Mouse (Mus musculus) MEL (cell line): ENCODE measurements around the gene Fgfr3. TPM values are rescaled to one million over a fixed set of nuclear protein-coding genes. Genes with fewer than 3 reads are reported as not detected.

Experiments used
- DNase-seq: peaks from one replicate; pipeline ENCODE4 v3.0.0; 2011; ENCODE audit warnings: low read depth, low spot score
- H3K27ac ChIP-seq: 2 replicates; pipeline ENCODE4 v1.5.1; 2012; ENCODE audit warnings: low read depth, mild to moderate bottlenecking, control low read depth, low read length, moderate library complexity; ENCODE audit not compliant: control insufficient read depth
- H3K27me3 ChIP-seq, 2 experiments: fragments of 150-350 bp in 1 of 2; sonication (generic) in 1 of 2; 2 replicates each; pipeline ENCODE4 v1.6.1; 2012; ENCODE audit warnings: low read length in 2 of 2, mild to moderate bottlenecking in 2 of 2, improper control_type of control experiment in 1 of 2, moderate library complexity in 1 of 2; ENCODE audit not compliant: insufficient read depth in 2 of 2, control insufficient read depth in 1 of 2
- H3K36me3 ChIP-seq, 2 experiments: 2 replicates each; pipeline ENCODE4 v1.6.1; 2012 to 2014; ENCODE audit warnings: low read length in 2 of 2, improper control_type of control experiment in 1 of 2, inconsistent platforms in 1 of 2, mild to moderate bottlenecking in 1 of 2; ENCODE audit not compliant: insufficient read depth in 2 of 2, control insufficient read depth in 1 of 2
- H3K4me1 ChIP-seq, 2 experiments: fragments of 150-350 bp in 1 of 2; sonication (generic) in 1 of 2; 2 replicates each; pipeline ENCODE4 v1.6.1; 2012; ENCODE audit warnings: low read length in 2 of 2, improper control_type of control experiment in 1 of 2, mild to moderate bottlenecking in 1 of 2; ENCODE audit not compliant: insufficient read depth in 2 of 2, control insufficient read depth in 1 of 2
- H3K4me3 ChIP-seq, 2 experiments: fragments of 150-350 bp in 1 of 2; sonication (generic) in 1 of 2; 2 replicates each; pipeline ENCODE4 v1.5.1; 2012; ENCODE audit warnings: low read depth in 2 of 2, low read length in 2 of 2, mild to moderate bottlenecking in 2 of 2, moderate library complexity in 2 of 2, control low read depth in 1 of 2, improper control_type of control experiment in 1 of 2; ENCODE audit not compliant: control insufficient read depth in 1 of 2, insufficient read depth in 1 of 2
- H3K79me2 ChIP-seq: 2 replicates; pipeline ENCODE4 v1.6.1; 2012; ENCODE audit warnings: mild to moderate bottlenecking, low read length, moderate library complexity; ENCODE audit not compliant: control insufficient read depth, poor library complexity, insufficient read depth
- H3K9ac ChIP-seq: 2 replicates; pipeline ENCODE4 v1.6.1; 2012; ENCODE audit warnings: low read depth, mild to moderate bottlenecking, control low read depth, low read length, moderate library complexity; ENCODE audit not compliant: control insufficient read depth, poor library complexity, severe bottlenecking
- H3K9me3 ChIP-seq: fragments of 150-350 bp; sonication (generic); replicated peaks from 2 replicates; pipeline ENCODE4 v1.6.1; 2012; ENCODE audit warnings: mild to moderate bottlenecking, low read length, improper control_type of control experiment, moderate library complexity; ENCODE audit not compliant: insufficient read depth
- BHLHE40 ChIP-seq: IDR thresholded peaks from 2 replicates; pipeline ENCODE4 v1.6.1; 2012; ENCODE audit warnings: low read depth, mild to moderate bottlenecking, inconsistent platforms, low read length, improper control_type of control experiment, borderline replicate concordance
- CTCF ChIP-seq, 3 experiments: IDR thresholded peaks in 2 of 3; conservative IDR thresholded peaks in 1 of 3; 2 replicates each; pipeline ENCODE4 v1.5.1; 2011 to 2012; ENCODE audit warnings: low read length in 3 of 3, low read depth in 2 of 3, mild to moderate bottlenecking in 2 of 3, improper control_type of control experiment in 1 of 3, inconsistent platforms in 1 of 3, mixed read lengths in 1 of 3, moderate library complexity in 1 of 3; ENCODE audit not compliant: control insufficient read depth in 1 of 3, insufficient read depth in 1 of 3, poor library complexity in 1 of 3, severe bottlenecking in 1 of 3
- E2F4 ChIP-seq: IDR thresholded peaks from 2 replicates; pipeline ENCODE4 v1.6.1; 2011; ENCODE audit warnings: low read depth, low read length, improper control_type of control experiment, borderline replicate concordance
- ELF1 ChIP-seq: IDR thresholded peaks from 2 replicates; pipeline ENCODE4 v1.6.1; 2014; ENCODE audit warnings: low read depth, mild to moderate bottlenecking, inconsistent platforms, low read length, improper control_type of control experiment, moderate library complexity
- EP300 ChIP-seq, 2 experiments: IDR thresholded peaks; 2 replicates each; pipeline ENCODE4 v1.6.1; 2011; ENCODE audit warnings: improper control_type of control experiment in 2 of 2, low read length in 2 of 2, low read depth in 1 of 2, mild to moderate bottlenecking in 1 of 2
- GABPA ChIP-seq: IDR thresholded peaks from 2 replicates; pipeline ENCODE4 v1.6.1; 2012; ENCODE audit warnings: low read depth, mild to moderate bottlenecking, inconsistent platforms, low read length, improper control_type of control experiment, moderate library complexity
- GATA1 ChIP-seq: IDR thresholded peaks from 2 replicates; pipeline ENCODE4 v1.6.1; 2011; ENCODE audit warnings: low read depth, low read length, improper control_type of control experiment
- JUND ChIP-seq: IDR thresholded peaks from 2 replicates; pipeline ENCODE4 v1.6.1; 2011; ENCODE audit warnings: low read depth, mild to moderate bottlenecking, improper control_type of control experiment, low read length
- MEF2A ChIP-seq: IDR thresholded peaks from 2 replicates; pipeline ENCODE4 v1.6.1; 2014; ENCODE audit warnings: low read depth, mild to moderate bottlenecking, inconsistent platforms, low read length, improper control_type of control experiment; ENCODE audit not compliant: poor library complexity, insufficient replicate concordance, severe bottlenecking; ENCODE audit errors: extremely low read depth
- MYB ChIP-seq: IDR thresholded peaks from 2 replicates; pipeline ENCODE4 v1.6.1; 2011; ENCODE audit warnings: mild to moderate bottlenecking, low read depth, low read length, improper control_type of control experiment
- MYC ChIP-seq: IDR thresholded peaks from 2 replicates; pipeline ENCODE4 v1.6.1; 2011; ENCODE audit warnings: low read depth, mild to moderate bottlenecking, low read length, improper control_type of control experiment, moderate library complexity
- NELFE ChIP-seq: IDR thresholded peaks from 2 replicates; pipeline ENCODE4 v1.6.1; 2011; ENCODE audit warnings: low read depth, low read length, improper control_type of control experiment
- POLR2A ChIP-seq, 2 experiments: IDR thresholded peaks; 2 replicates each; pipeline ENCODE4 v1.6.1; 2011 to 2012; ENCODE audit warnings: low read length in 2 of 2, mild to moderate bottlenecking in 2 of 2, control low read depth in 1 of 2, improper control_type of control experiment in 1 of 2, low read depth in 1 of 2, moderate library complexity in 1 of 2; ENCODE audit not compliant: control insufficient read depth in 1 of 2, insufficient read depth in 1 of 2, poor library complexity in 1 of 2
- POLR2AphosphoS5 ChIP-seq: IDR thresholded peaks from 2 replicates; pipeline ENCODE4 v1.6.1; 2012; ENCODE audit warnings: low read depth, borderline replicate concordance, mild to moderate bottlenecking, inconsistent platforms, low read length, moderate library complexity, mixed read lengths
- RAD21 ChIP-seq: IDR thresholded peaks from 2 replicates; pipeline ENCODE4 v1.6.1; 2011; ENCODE audit warnings: mild to moderate bottlenecking, low read depth, low read length, improper control_type of control experiment
- RCOR1 ChIP-seq: IDR thresholded peaks from 2 replicates; pipeline ENCODE4 v1.6.1; 2012; ENCODE audit warnings: low read depth, mild to moderate bottlenecking, inconsistent platforms, low read length, improper control_type of control experiment
- SIN3A ChIP-seq: IDR thresholded peaks from 2 replicates; pipeline ENCODE4 v1.6.1; 2012; ENCODE audit warnings: low read length, improper control_type of control experiment, inconsistent platforms
- TBP ChIP-seq: IDR thresholded peaks from 2 replicates; pipeline ENCODE4 v1.8.0; 2011; ENCODE audit warnings: low read depth, low read length, improper control_type of control experiment
- UBTF ChIP-seq: IDR thresholded peaks from 2 replicates; pipeline ENCODE4 v1.6.1; 2012; ENCODE audit warnings: low read depth, mild to moderate bottlenecking, inconsistent platforms, low read length, improper control_type of control experiment, moderate library complexity, borderline replicate concordance; ENCODE audit not compliant: insufficient read depth
- ZKSCAN1 ChIP-seq: IDR thresholded peaks from 2 replicates; pipeline ENCODE4 v1.6.1; 2012; ENCODE audit warnings: low read depth, mild to moderate bottlenecking, inconsistent platforms, low read length, improper control_type of control experiment, moderate library complexity
- polyA plus RNA-seq, 2 experiments: library from polyadenylated mRNA; stranded (reverse) in 1 of 2; unstranded in 1 of 2; fragments of >175 nt in 1 of 2; fragments of >200 nt in 1 of 2; gene quantifications; 2 replicates each; pipeline versions ENCODE4 v1.2.1 to v1.2.4; 2012; ENCODE audit warnings: low replicate concordance in 2 of 2, low read depth in 1 of 2; ENCODE audit not compliant: insufficient read length in 2 of 2, insufficient read depth in 1 of 2, missing spikeins in 1 of 2
- total RNA-seq: library from RNA; depleted of rRNA; stranded (reverse); fragments of 300-350 nt; gene quantifications from 2 replicates; pipeline ENCODE4 v1.2.3, GENCODE M21; 2012

The Fgfr3 gene
- total and polyA plus RNA-seq, 3 experiments = 6.0 to 10.2 TPM; not detected in 1

DNA sequence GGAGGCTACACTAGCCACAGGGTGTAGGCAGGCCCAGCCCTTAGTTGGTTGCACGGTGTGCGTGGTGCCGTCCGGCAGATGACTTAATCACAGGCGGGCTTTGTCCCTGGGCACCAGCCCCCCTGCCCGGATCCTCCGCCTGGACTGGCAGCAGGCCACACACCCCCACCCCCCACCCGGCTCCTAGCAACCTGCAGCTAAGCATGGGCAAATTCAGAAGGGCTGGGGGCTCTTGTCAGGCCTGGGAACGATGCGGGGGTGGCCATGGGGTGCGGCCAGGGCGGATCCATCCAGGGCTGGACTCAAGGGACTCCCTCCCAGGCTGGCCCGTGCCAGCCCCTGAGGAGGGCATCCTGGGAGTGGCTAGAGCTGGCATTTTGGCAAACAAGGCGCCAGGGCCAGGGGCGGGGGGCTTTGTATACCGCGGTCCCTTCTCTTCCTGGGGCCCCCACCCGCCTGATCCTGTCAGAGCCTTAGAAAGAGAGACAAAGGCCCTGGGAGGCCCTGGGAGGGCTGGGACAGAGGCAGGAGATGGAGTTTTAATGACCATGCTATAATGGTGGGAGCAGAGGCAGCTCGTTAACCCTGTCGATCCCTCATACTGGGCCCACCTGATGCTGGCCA lies 32.1 kb upstream of the Fgfr3 start:
- H3K27me3 ChIP-seq = peaks cover 0 to 2% of the 10 kb centered on the region in 2 experiments; a peak in 1 of 4 replicates
- no peaks in the 10 kb centered on the region for H3K36me3 ChIP-seq
- H3K4me1 ChIP-seq = peaks cover 0 to 18% of the 10 kb centered on the region in 2 experiments; a peak in 2 of 4 replicates
- H3K4me3 ChIP-seq = no peak overlapping the region
- no peak overlapping the region for H3K9ac ChIP-seq
- no peak overlapping the region for H3K27ac ChIP-seq
- no peaks in the 10 kb centered on the region for H3K9me3 ChIP-seq
- DNase-seq = no peak
- no peaks in the 10 kb centered on the region for H3K79me2 ChIP-seq
- no peak for TF ChIP-seq RCOR1
- no peak for TF ChIP-seq NELFE
- no peak for TF ChIP-seq POLR2AphosphoS5
- TF ChIP-seq ELF1 = no peak
- TF ChIP-seq E2F4 = no peak
- TF ChIP-seq ZKSCAN1 = no peak
- no peak for TF ChIP-seq TBP
- TF ChIP-seq JUND = no peak
- no peak for TF ChIP-seq CTCF (IDR thresholded peaks at IDR 0.05 in 2 of 3, conservative IDR thresholded peaks at IDR 0.05 in 1 of 3; ENCODE audit: control insufficient read depth in 1 of 3, insufficient read depth in 1 of 3, low read depth in 2 of 3, low read length in 3 of 3, poor library complexity in 1 of 3, severe bottlenecking in 1 of 3)
- TF ChIP-seq SIN3A = no peak
- TF ChIP-seq GATA1 = no peak
- no peak for TF ChIP-seq EP300 (IDR thresholded peaks at IDR 0.05; ENCODE audit: low read depth in 1 of 2, low read length in 2 of 2)
- TF ChIP-seq MYC = no peak
- TF ChIP-seq MEF2A = no peak
- no peak for TF ChIP-seq RAD21
- TF ChIP-seq MYB = no peak
- TF ChIP-seq POLR2A (IDR thresholded peaks at IDR 0.05; ENCODE audit: control insufficient read depth in 1 of 2, insufficient read depth in 1 of 2, low read depth in 1 of 2, low read length in 2 of 2, poor library complexity in 1 of 2) = no peak
- TF ChIP-seq UBTF = no peak

- no peak overlapping the region for H3K4me3 ChIP-seq
- TF ChIP-seq GABPA = no peak
- TF ChIP-seq BHLHE40 = no peak
- H3K9ac ChIP-seq = no peak overlapping the region
- H3K36me3 ChIP-seq = no peaks in the 10 kb centered on the region
- peaks cover 0 to 18% of the 10 kb centered on the region in 2 experiments; a peak in 2 of 4 replicates for H3K4me1 ChIP-seq
- H3K9me3 ChIP-seq = no peaks in the 10 kb centered on the region
- H3K27me3 ChIP-seq = peaks cover 0 to 2% of the 10 kb centered on the region in 2 experiments; a peak in 2 of 4 replicates
- no peaks in the 10 kb centered on the region for H3K79me2 ChIP-seq
- DNase-seq = no peak
- H3K27ac ChIP-seq = no peak overlapping the region
These were observed 31.4 kb upstream of the Fgfr3 start for GRCm38 (mm10) chr5:33689852-33690645.
